Mouse (Mus musculus): ENCODE results near the gene Tomm20l. TPM values are rescaled to one million over a fixed set of nuclear protein-coding genes. Genes with fewer than 3 reads are reported as not detected.

Gene Tomm20l
- total RNA-seq, 1 experiment from 2014 or later = not detected

- ATAC-seq (replicated peaks; ENCODE audit: insufficient number of reproducible peaks, low FRiP score, low TSS enrichment, poor library complexity, severe bottlenecking) = no peak
Observed at GRCm38 (mm10) chr12:71148801-71149200, 37.6 kb downstream of the Tomm20l start.

- ATAC-seq (replicated peaks; ENCODE audit: insufficient number of reproducible peaks, low FRiP score, low TSS enrichment, poor library complexity, severe bottlenecking) = no peak
Observed at GRCm38 (mm10) chr12:71149456-71149855, 38.2 kb downstream of the Tomm20l start.

GRCm38 (mm10) chr12:71150167-71150566 is 38.9 kb downstream of the Tomm20l start:
- no peak for ATAC-seq (replicated peaks; ENCODE audit: insufficient number of reproducible peaks, low FRiP score, low TSS enrichment, poor library complexity, severe bottlenecking)

GRCm38 (mm10) chr12:71154979-71155378 is 43.8 kb downstream of the Tomm20l start:
- ATAC-seq (replicated peaks; ENCODE audit: insufficient number of reproducible peaks, low FRiP score, low TSS enrichment, poor library complexity, severe bottlenecking) = no peak

GRCm38 (mm10) chr12:71157974-71158373 is 46.7 kb downstream of the Tomm20l start:
- ATAC-seq (replicated peaks; ENCODE audit: insufficient number of reproducible peaks, low FRiP score, low TSS enrichment, poor library complexity, severe bottlenecking) = no peak

- ATAC-seq (replicated peaks; ENCODE audit: insufficient number of reproducible peaks, low FRiP score, low TSS enrichment, poor library complexity, severe bottlenecking) = no peak
Observed at GRCm38 (mm10) chr12:71164410-71164809, 53.2 kb downstream of the Tomm20l start.

- ATAC-seq (replicated peaks; ENCODE audit: insufficient number of reproducible peaks, low FRiP score, low TSS enrichment, poor library complexity, severe bottlenecking) = no peak
Observed at GRCm38 (mm10) chr12:71169911-71170310, 58.7 kb downstream of the Tomm20l start.

Other genes with a start within 250 kb of the Tomm20l start
- 46.0 to 74.1 TPM (median 73.9 TPM) in 3 replicates for gene Actr10, start 173.6 kb upstream of the Tomm20l start, total RNA-seq (2017)
- gene Psma3, start 136.8 kb upstream of the Tomm20l start, total RNA-seq (2017) = 262 to 390 TPM (median 305 TPM) in 3 replicates
- 91.2 to 156 TPM (median 106 TPM) in 3 replicates for gene Arid4a, start 95.4 kb upstream of the Tomm20l start, total RNA-seq (2017)
- gene Timm9, start 25.3 kb downstream of the Tomm20l start, total RNA-seq (2017) = 8.5 to 17.6 TPM (median 9.9 TPM) in 3 replicates
- gene 2700049A03Rik, start 25.4 kb downstream of the Tomm20l start, total RNA-seq (2017) = 4.9 to 12.1 TPM (median 5.4 TPM) in 3 replicates
- 0.43 to 0.78 TPM in 2 of 3 replicates, not detected in the other for gene Dact1, start 198.5 kb downstream of the Tomm20l start, total RNA-seq (2017)